Comparison of ENCODE assay signal across 16 mouse cellular contexts in the genomic region with DNA sequence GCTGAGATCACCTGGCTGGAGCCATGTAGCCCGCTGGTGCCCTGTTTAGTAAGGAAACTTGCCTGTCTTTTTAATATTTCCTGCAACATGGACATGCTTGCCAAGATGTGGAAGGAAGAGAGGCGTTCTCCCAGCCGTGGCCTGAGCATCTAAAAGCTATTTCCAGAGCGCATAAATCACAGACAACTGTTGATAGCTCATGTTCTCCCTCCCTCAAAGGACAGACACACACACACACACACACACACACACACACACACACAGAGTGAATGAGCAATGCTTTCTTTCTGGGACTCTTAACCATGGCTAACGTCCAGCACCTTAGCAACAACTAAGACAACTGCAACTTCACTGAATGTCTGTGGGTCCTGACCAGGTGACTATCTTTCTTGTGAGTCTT.
DNase-seq lines count a peak whose midpoint lies in the region; ATAC-seq lines count a peak whose summit lies in the region.
"Had no signal": no experiment of that assay in that cellular context is flagged by ENCODE, and none has a peak within 500 bp of the region (broad histone marks: within the 10 kb centered on the region; RNA-seq: fewer than 3 reads in every experiment).

No protein-coding gene starts in this region.

- H3K4me1 ChIP-seq in heart, embryonic 12.5 days (replicated peaks) = no peaks in the 10 kb centered on the region
- peaks cover 58% of the 10 kb centered on the region for H3K4me1 ChIP-seq in midbrain, embryonic 10.5 days
- H3K4me1 ChIP-seq in midbrain, embryonic 16.5 days (ENCODE audit: control insufficient read depth, insufficient read depth, low read length) = peaks cover 16% of the 10 kb centered on the region
- H3K4me1 ChIP-seq in embryonic facial prominence, embryonic 14.5 days (ENCODE audit: control insufficient read depth, insufficient read depth, low read length) = peaks cover 15% of the 10 kb centered on the region

- peak; percentile 15 for DNase-seq in heart, adult 8-10 months (ENCODE audit: low spot score)
- no peak for DNase-seq in midbrain, embryonic 10.5 days (ENCODE audit: low spot score)
- peak; percentile 19 for DNase-seq in embryonic facial prominence, embryonic 14.5 days (ENCODE audit: low spot score)
- DNase-seq in kidney, postnatal 36 days = peak; percentile 72 to 75
- DNase-seq in left cerebral cortex, adult 9 months (ENCODE audit: low spot score in 2 of 2) = no peak
- no peak for DNase-seq in right cerebral cortex, postnatal 36 days (ENCODE audit: low spot score in 2 of 2)
- DNase-seq: B cell, adult 2 months; cerebellum, postnatal 36 days; forebrain, postnatal 0 days had no signal

- no peaks in the 10 kb centered on the region for H3K36me3 ChIP-seq in heart, embryonic 12.5 days
- H3K36me3 ChIP-seq in midbrain, embryonic 10.5 days = peaks cover under 1% of the 10 kb centered on the region
- H3K36me3 ChIP-seq in midbrain, embryonic 16.5 days (ENCODE audit: control insufficient read depth, insufficient read depth, low read length) = no peaks in the 10 kb centered on the region
- H3K36me3 ChIP-seq in embryonic facial prominence, embryonic 14.5 days (ENCODE audit: control insufficient read depth, insufficient read depth, low read length) = no peaks in the 10 kb centered on the region
- H3K36me3 ChIP-seq: embryonic facial prominence, embryonic 15.5 days; G1E; heart, embryonic 10.5 days; neural tube, embryonic 15.5 days had no signal

- ATAC-seq in heart, embryonic 12.5 days (ENCODE audit: insufficient number of reproducible peaks, low FRiP score) = no peak
- no peak for ATAC-seq in midbrain, embryonic 16.5 days
- no peak for ATAC-seq in embryonic facial prominence, embryonic 14.5 days (ENCODE audit: low read depth)
- ATAC-seq: forebrain, postnatal 0 days had no signal

- no peak overlapping the region for H3K9ac ChIP-seq in heart, embryonic 12.5 days
- no peak overlapping the region for H3K9ac ChIP-seq in midbrain, embryonic 16.5 days (ENCODE audit: low read depth, low read length)
- H3K9ac ChIP-seq in embryonic facial prominence, embryonic 14.5 days (ENCODE audit: low read depth, low read length) = no peak overlapping the region
- H3K9ac ChIP-seq: embryonic facial prominence, embryonic 15.5 days; forebrain, postnatal 0 days; hindbrain, embryonic 14.5 days; neural tube, embryonic 15.5 days had no signal

- no peak overlapping the region for H3K4me3 ChIP-seq in heart, embryonic 12.5 days
- no peak overlapping the region for H3K4me3 ChIP-seq in midbrain, embryonic 10.5 days
- H3K4me3 ChIP-seq in midbrain, embryonic 16.5 days (ENCODE audit: low read depth, low read length) = no peak overlapping the region
- no peak overlapping the region for H3K4me3 ChIP-seq in embryonic facial prominence, embryonic 14.5 days (ENCODE audit: low read depth, low read length)
- H3K4me3 ChIP-seq: embryonic facial prominence, embryonic 15.5 days; heart, embryonic 10.5 days; neural tube, embryonic 15.5 days had no signal

- H3K9me3 ChIP-seq in heart, embryonic 12.5 days (replicated peaks) = no peaks in the 10 kb centered on the region
- no peaks in the 10 kb centered on the region for H3K9me3 ChIP-seq in midbrain, embryonic 10.5 days (replicated peaks)
- H3K9me3 ChIP-seq in midbrain, embryonic 16.5 days (replicated peaks; ENCODE audit: control insufficient read depth, low read length, poor library complexity, severe bottlenecking) = no peaks in the 10 kb centered on the region
- no peaks in the 10 kb centered on the region for H3K9me3 ChIP-seq in embryonic facial prominence, embryonic 14.5 days (ENCODE audit: control insufficient read depth, low read length)
- H3K9me3 ChIP-seq: embryonic facial prominence, embryonic 15.5 days; G1E; heart, embryonic 10.5 days; neural tube, embryonic 15.5 days had no signal

- H3K4me2 ChIP-seq in heart, embryonic 12.5 days = no peak overlapping the region
- no peak overlapping the region for H3K4me2 ChIP-seq in midbrain, embryonic 16.5 days (ENCODE audit: low read length)
- no peak overlapping the region for H3K4me2 ChIP-seq in embryonic facial prominence, embryonic 14.5 days (ENCODE audit: low read depth, low read length)
- H3K4me2 ChIP-seq: embryonic facial prominence, embryonic 15.5 days; hindbrain, embryonic 14.5 days; neural tube, embryonic 15.5 days had no signal

- H3K27me3 ChIP-seq in heart, embryonic 12.5 days (replicated peaks) = no peaks in the 10 kb centered on the region
- no peaks in the 10 kb centered on the region for H3K27me3 ChIP-seq in midbrain, embryonic 10.5 days (ENCODE audit: low read depth, poor library complexity, severe bottlenecking)
- H3K27me3 ChIP-seq in midbrain, embryonic 16.5 days (ENCODE audit: control insufficient read depth, insufficient read depth, low read depth, low read length) = no peaks in the 10 kb centered on the region
- H3K27me3 ChIP-seq in embryonic facial prominence, embryonic 14.5 days (replicated peaks; ENCODE audit: control insufficient read depth, insufficient read depth, low read length) = no peaks in the 10 kb centered on the region
- H3K27me3 ChIP-seq: embryonic facial prominence, embryonic 15.5 days; neural tube, embryonic 15.5 days had no signal

- no peak overlapping the region for H3K27ac ChIP-seq in heart, embryonic 12.5 days (ENCODE audit: poor library complexity, severe bottlenecking)
- peak overlapping the region; percentile 93 for H3K27ac ChIP-seq in midbrain, embryonic 10.5 days (replicated peaks)
- H3K27ac ChIP-seq in midbrain, embryonic 16.5 days (ENCODE audit: low read length) = no peak overlapping the region
- no peak overlapping the region for H3K27ac ChIP-seq in embryonic facial prominence, embryonic 14.5 days (replicated peaks; ENCODE audit: low read depth, low read length)
- H3K27ac ChIP-seq: embryonic facial prominence, embryonic 15.5 days; heart, embryonic 10.5 days; hindbrain, embryonic 14.5 days; neural tube, embryonic 15.5 days had no signal

- WGBS in heart, embryonic 12.5 days = 76% methylated on average over 5 of the region's 5 CpGs
- WGBS in midbrain, embryonic 10.5 days = 91% methylated on average over 5 of the region's 5 CpGs
- 76% methylated on average over 5 of the region's 5 CpGs for WGBS in midbrain, embryonic 16.5 days
- 57% methylated on average over 5 of the region's 5 CpGs for WGBS in embryonic facial prominence, embryonic 14.5 days

Comparison
In these comparisons a context has a peak if more than half of its experiments do, and no peak if none do; other contexts are left out.
1. DNase-seq: peak in heart, adult 8-10 months (single experiment), embryonic facial prominence, embryonic 14.5 days (single experiment) and kidney, postnatal 36 days (2 of 2); none in midbrain, embryonic 10.5 days (single experiment), left cerebral cortex, adult 9 months (0 of 2) and right cerebral cortex, postnatal 36 days (0 of 2).